Mouse (Mus musculus): ENCODE measurements at regions not wholly inside any gene's neighbourhood (a gene's known extent, or its start where the extent isn't known, plus 50 kb on each side); places are given as distances from the start of the nearest gene placed in this dataset.

- Histone ChIP-seq H3K27ac (ENCODE audit: insufficient read depth, low read depth, low read length) (no peak overlapping the region), H3K4me3 (ENCODE audit: insufficient read depth, low read depth, low read length) (no peak overlapping the region), H3K4me1 (ENCODE audit: control insufficient read depth, insufficient read depth, low read length) (peaks cover 8% of the 10 kb centered on the region)
- 86% methylated on average over 2 of the region's 2 CpGs for WGBS
- TF ChIP-seq POLR2A (IDR thresholded peaks at IDR 0.05; ENCODE audit: insufficient read depth, low read depth, low read length) = no peak
- TF ChIP-seq CTCF (IDR thresholded peaks at IDR 0.05; ENCODE audit: insufficient read depth, low read depth, low read length) = no peak
These were observed 142.8 kb upstream of the Jade1 start for GRCm38 (mm10) chr3:41412698-41413097.

GRCm38 (mm10) chr3:41408821-41409737, 146.5 kb upstream of the Jade1 start:
- WGBS = 4% methylated on average over 15 of the region's 15 CpGs
- Histone ChIP-seq H3K4me1 (ENCODE audit: control insufficient read depth, insufficient read depth, low read length) (peaks cover 8% of the 10 kb centered on the region), H3K27ac (ENCODE audit: insufficient read depth, low read depth, low read length) (no peak overlapping the region), H3K4me3 (ENCODE audit: insufficient read depth, low read depth, low read length) (peak overlapping the region; percentile 39; the same call in 1 of the 2 replicates)
- TF ChIP-seq CTCF (IDR thresholded peaks at IDR 0.05; ENCODE audit: insufficient read depth, low read depth, low read length) = no peak
- TF ChIP-seq POLR2A (IDR thresholded peaks at IDR 0.05; ENCODE audit: insufficient read depth, low read depth, low read length) = no peak

- 8% methylated on average over 14 of the region's 14 CpGs for WGBS
- peaks cover 8% of the 10 kb centered on the region for H3K4me1 ChIP-seq (ENCODE audit: control insufficient read depth, insufficient read depth, low read length)
- H3K4me3 ChIP-seq (ENCODE audit: insufficient read depth, low read depth, low read length) = peak overlapping the region; percentile 39
- TF ChIP-seq CTCF (IDR thresholded peaks at IDR 0.05; ENCODE audit: insufficient read depth, low read depth, low read length) = no peak
- TF ChIP-seq POLR2A (IDR thresholded peaks at IDR 0.05; ENCODE audit: insufficient read depth, low read depth, low read length) = no peak
- H3K27ac ChIP-seq (ENCODE audit: insufficient read depth, low read depth, low read length) = no peak overlapping the region
These were observed 147.1 kb upstream of the Jade1 start for GRCm38 (mm10) chr3:41408423-41408820.

GRCm38 (mm10) chr3:41407988-41408387, 147.5 kb upstream of the Jade1 start:
- no peak overlapping the region for H3K4me3 ChIP-seq (ENCODE audit: insufficient read depth, low read depth, low read length)

GRCm38 (mm10) chr3:41407520-41407919, 148.0 kb upstream of the Jade1 start:
- H3K27ac ChIP-seq (ENCODE audit: insufficient read depth, low read depth, low read length) = no peak overlapping the region
- no peak overlapping the region for H3K4me3 ChIP-seq (ENCODE audit: insufficient read depth, low read depth, low read length)
- TF ChIP-seq CTCF (IDR thresholded peaks at IDR 0.05; ENCODE audit: insufficient read depth, low read depth, low read length) (no peak), POLR2A (IDR thresholded peaks at IDR 0.05; ENCODE audit: insufficient read depth, low read depth, low read length) (no peak)
- H3K4me1 ChIP-seq (ENCODE audit: control insufficient read depth, insufficient read depth, low read length) = peaks cover 8% of the 10 kb centered on the region
- WGBS = 92% methylated on average over 1 of the region's 1 CpGs

More at GRCm38 (mm10) chr3:41407988-41408387, 147.5 kb upstream of the Jade1 start:
- 90% methylated on average over 9 of the region's 9 CpGs for WGBS
- Histone ChIP-seq H3K4me1 (ENCODE audit: control insufficient read depth, insufficient read depth, low read length) (peaks cover 8% of the 10 kb centered on the region), H3K27ac (ENCODE audit: insufficient read depth, low read depth, low read length) (no peak overlapping the region)
- no peak for TF ChIP-seq CTCF (IDR thresholded peaks at IDR 0.05; ENCODE audit: insufficient read depth, low read depth, low read length)
- no peak for TF ChIP-seq POLR2A (IDR thresholded peaks at IDR 0.05; ENCODE audit: insufficient read depth, low read depth, low read length)

GRCm38 (mm10) chr3:41401881-41402280, 153.7 kb upstream of the Jade1 start:
- WGBS = 91% methylated on average over 4 of the region's 4 CpGs
- H3K4me1 ChIP-seq (ENCODE audit: control insufficient read depth, insufficient read depth, low read length) = no peaks in the 10 kb centered on the region
- H3K4me3 ChIP-seq (ENCODE audit: insufficient read depth, low read depth, low read length) = no peak overlapping the region
- no peak overlapping the region for H3K27ac ChIP-seq (ENCODE audit: insufficient read depth, low read depth, low read length)
- TF ChIP-seq POLR2A (IDR thresholded peaks at IDR 0.05; ENCODE audit: insufficient read depth, low read depth, low read length) = no peak
- no peak for TF ChIP-seq CTCF (IDR thresholded peaks at IDR 0.05; ENCODE audit: insufficient read depth, low read depth, low read length)

- 54% methylated on average over 6 of the region's 6 CpGs for WGBS
- H3K4me3 ChIP-seq (ENCODE audit: insufficient read depth, low read depth, low read length) = no peak overlapping the region
- no peak for TF ChIP-seq CTCF (IDR thresholded peaks at IDR 0.05; ENCODE audit: insufficient read depth, low read depth, low read length)
- no peak for TF ChIP-seq POLR2A (IDR thresholded peaks at IDR 0.05; ENCODE audit: insufficient read depth, low read depth, low read length)
- H3K27ac ChIP-seq (ENCODE audit: insufficient read depth, low read depth, low read length) = no peak overlapping the region
- 0 out of 2 replicates have a peak, but pooled peaks cover 2% of the 10 kb centered on the region for H3K4me1 ChIP-seq (ENCODE audit: control insufficient read depth, insufficient read depth, low read length)
These were observed 165.7 kb upstream of the Jade1 start for GRCm38 (mm10) chr3:41389868-41390267.

GRCm38 (mm10) chr3:41387469-41388212, 167.9 kb upstream of the Jade1 start:
- no peak for TF ChIP-seq CTCF (IDR thresholded peaks at IDR 0.05; ENCODE audit: insufficient read depth, low read depth, low read length)
- TF ChIP-seq POLR2A (IDR thresholded peaks at IDR 0.05; ENCODE audit: insufficient read depth, low read depth, low read length) = no peak
- 55% methylated on average over 9 of the region's 9 CpGs for WGBS
- Histone ChIP-seq H3K4me3 (ENCODE audit: insufficient read depth, low read depth, low read length) (no peak overlapping the region), H3K4me1 (ENCODE audit: control insufficient read depth, insufficient read depth, low read length) (0 out of 2 replicates have a peak, but pooled peaks cover 2% of the 10 kb centered on the region), H3K27ac (ENCODE audit: insufficient read depth, low read depth, low read length) (no peak overlapping the region)

GRCm38 (mm10) chr3:41386299-41386698, 169.2 kb upstream of the Jade1 start:
- 67% methylated on average over 5 of the region's 5 CpGs for WGBS
- Histone ChIP-seq H3K4me1 (ENCODE audit: control insufficient read depth, insufficient read depth, low read length) (0 out of 2 replicates have a peak, but pooled peaks cover 2% of the 10 kb centered on the region), H3K4me3 (ENCODE audit: insufficient read depth, low read depth, low read length) (no peak overlapping the region), H3K27ac (ENCODE audit: insufficient read depth, low read depth, low read length) (no peak overlapping the region)
- TF ChIP-seq CTCF (IDR thresholded peaks at IDR 0.05; ENCODE audit: insufficient read depth, low read depth, low read length) (no peak), POLR2A (IDR thresholded peaks at IDR 0.05; ENCODE audit: insufficient read depth, low read depth, low read length) (no peak)
